13 mouse cellular contexts compared by ENCODE assay signal in genomic region chr13:36193484-36194113, GRCm38 (mm10).
DNase-seq lines count a peak whose midpoint lies in the region; ATAC-seq and TF ChIP-seq lines count a peak whose summit lies in the region.
"Had no signal": no experiment of that assay in that cellular context is flagged by ENCODE, and none has a peak within 500 bp of the region (broad histone marks: within the 10 kb centered on the region; RNA-seq: fewer than 3 reads in every experiment).

No protein-coding gene starts in this region.

- ATAC-seq in liver, postnatal 0 days = no peak
- ATAC-seq in liver, embryonic 12.5 days = no peak
- ATAC-seq in hindbrain, embryonic 15.5 days (ENCODE audit: low FRiP score, low read depth) = peak; percentile 51; the same call in 1 of the 2 replicates
- ATAC-seq in neural tube, embryonic 13.5 days (ENCODE audit: low read depth) = peak; percentile 77

- H3K36me3 ChIP-seq in liver, postnatal 0 days (replicated peaks; ENCODE audit: insufficient read depth, low read length) = no peaks in the 10 kb centered on the region
- H3K36me3 ChIP-seq in liver, embryonic 12.5 days = no peaks in the 10 kb centered on the region
- no peaks in the 10 kb centered on the region for H3K36me3 ChIP-seq in hindbrain, embryonic 15.5 days
- no peaks in the 10 kb centered on the region for H3K36me3 ChIP-seq in neural tube, embryonic 13.5 days
- H3K36me3 ChIP-seq: heart, embryonic 12.5 days had no signal

- H3K9ac ChIP-seq in liver, postnatal 0 days (replicated peaks) = no peak overlapping the region
- no peak overlapping the region for H3K9ac ChIP-seq in liver, embryonic 12.5 days
- no peak overlapping the region for H3K9ac ChIP-seq in hindbrain, embryonic 15.5 days
- no peak overlapping the region for H3K9ac ChIP-seq in neural tube, embryonic 13.5 days
- H3K9ac ChIP-seq: heart, embryonic 12.5 days; liver, embryonic 14.5 days had no signal

- H3K4me3 ChIP-seq in liver, postnatal 0 days (ENCODE audit: low read depth, low read length) = no peak overlapping the region
- H3K4me3 ChIP-seq in liver, embryonic 12.5 days = no peak overlapping the region
- H3K4me3 ChIP-seq in hindbrain, embryonic 15.5 days = no peak overlapping the region
- no peak overlapping the region for H3K4me3 ChIP-seq in neural tube, embryonic 13.5 days
- H3K4me3 ChIP-seq: heart, embryonic 12.5 days had no signal

- WGBS in liver, postnatal 0 days (ENCODE audit: insufficient replicate concordance) = 81% methylated on average over 5 of the region's 5 CpGs
- 76% methylated on average over 5 of the region's 5 CpGs for WGBS in liver, embryonic 12.5 days (ENCODE audit: insufficient replicate concordance)
- 44% methylated on average over 5 of the region's 5 CpGs for WGBS in hindbrain, embryonic 15.5 days
- WGBS in neural tube, embryonic 13.5 days = 51% methylated on average over 5 of the region's 5 CpGs

- no peak for TF ChIP-seq EP300 in liver, postnatal 0 days (IDR thresholded peaks at IDR 0.05; ENCODE audit: low read depth)

- peak overlapping the region; percentile 11; the same call in 1 of the 2 replicates for H3K27ac ChIP-seq in liver, postnatal 0 days (ENCODE audit: low read depth)
- no peak overlapping the region for H3K27ac ChIP-seq in liver, embryonic 12.5 days
- H3K27ac ChIP-seq in hindbrain, embryonic 15.5 days (replicated peaks) = no peak overlapping the region
- H3K27ac ChIP-seq in neural tube, embryonic 13.5 days (replicated peaks) = 0 out of 2 replicates have a peak overlapping the region, but pooled peaks have one; percentile 38
- H3K27ac ChIP-seq: liver, embryonic 14.5 days had no signal

- no peaks in the 10 kb centered on the region for H3K9me3 ChIP-seq in liver, postnatal 0 days (ENCODE audit: low read length)
- no peaks in the 10 kb centered on the region for H3K9me3 ChIP-seq in liver, embryonic 12.5 days (replicated peaks)
- H3K9me3 ChIP-seq in hindbrain, embryonic 15.5 days = no peaks in the 10 kb centered on the region
- H3K9me3 ChIP-seq in neural tube, embryonic 13.5 days = no peaks in the 10 kb centered on the region
- H3K9me3 ChIP-seq: heart, embryonic 12.5 days had no signal

- TF ChIP-seq CTCF in liver, postnatal 0 days (IDR thresholded peaks at IDR 0.05; ENCODE audit: low read depth) = no peak

- H3K4me2 ChIP-seq in liver, postnatal 0 days (ENCODE audit: low read depth, low read length) = no peak overlapping the region
- no peak overlapping the region for H3K4me2 ChIP-seq in liver, embryonic 12.5 days
- no peak overlapping the region for H3K4me2 ChIP-seq in hindbrain, embryonic 15.5 days
- H3K4me2 ChIP-seq in neural tube, embryonic 13.5 days = no peak overlapping the region
- H3K4me2 ChIP-seq: heart, embryonic 12.5 days had no signal

- no peaks in the 10 kb centered on the region for H3K27me3 ChIP-seq in liver, postnatal 0 days (ENCODE audit: insufficient read depth, low read length)
- H3K27me3 ChIP-seq in liver, embryonic 12.5 days (replicated peaks) = no peaks in the 10 kb centered on the region
- H3K27me3 ChIP-seq in hindbrain, embryonic 15.5 days = no peaks in the 10 kb centered on the region
- H3K27me3 ChIP-seq in neural tube, embryonic 13.5 days = no peaks in the 10 kb centered on the region
- H3K27me3 ChIP-seq: heart, embryonic 12.5 days had no signal

- H3K4me1 ChIP-seq in liver, postnatal 0 days (ENCODE audit: insufficient read depth) = 0 out of 2 replicates have a peak, but pooled peaks cover 3% of the 10 kb centered on the region
- H3K4me1 ChIP-seq in liver, embryonic 12.5 days = peaks cover 7% of the 10 kb centered on the region
- no peaks in the 10 kb centered on the region; the same call in 1 of the 2 replicates for H3K4me1 ChIP-seq in hindbrain, embryonic 15.5 days (replicated peaks)
- peaks cover 6% of the 10 kb centered on the region; the same call in 1 of the 2 replicates for H3K4me1 ChIP-seq in neural tube, embryonic 13.5 days (replicated peaks)
- H3K4me1 ChIP-seq: heart, embryonic 12.5 days had no signal

- DNase-seq in embryo, embryonic 10.5 days (ENCODE audit: low spot score) = peak; percentile 31
- DNase-seq in embryo, embryonic 10 days (ENCODE audit: low spot score) = no peak
- DNase-seq in liver, postnatal 0 days = no peak
- DNase-seq in urinary bladder, postnatal 25 days (ENCODE audit: low spot score) = no peak
- DNase-seq in natural killer cell, adult 2 months (ENCODE audit: low spot score in 2 of 2) = no peak
- DNase-seq: adrenal gland, adult 8-10 months; gastrocnemius, postnatal 36 days; thymus, postnatal 25 days had no signal

Comparison
In these comparisons a context has a peak if more than half of its experiments do, and no peak if none do; other contexts are left out.
1. H3K27ac ChIP-seq: peak in liver, postnatal 0 days (single experiment) and neural tube, embryonic 13.5 days (single experiment); none in liver, embryonic 12.5 days (single experiment) and hindbrain, embryonic 15.5 days (single experiment).
2. ATAC-seq: peak in hindbrain, embryonic 15.5 days (single experiment) and neural tube, embryonic 13.5 days (single experiment); none in liver, postnatal 0 days (single experiment) and liver, embryonic 12.5 days (single experiment).